Mouse (Mus musculus): ENCODE results near the gene Mknk1.

Mknk1 gene

DNA sequence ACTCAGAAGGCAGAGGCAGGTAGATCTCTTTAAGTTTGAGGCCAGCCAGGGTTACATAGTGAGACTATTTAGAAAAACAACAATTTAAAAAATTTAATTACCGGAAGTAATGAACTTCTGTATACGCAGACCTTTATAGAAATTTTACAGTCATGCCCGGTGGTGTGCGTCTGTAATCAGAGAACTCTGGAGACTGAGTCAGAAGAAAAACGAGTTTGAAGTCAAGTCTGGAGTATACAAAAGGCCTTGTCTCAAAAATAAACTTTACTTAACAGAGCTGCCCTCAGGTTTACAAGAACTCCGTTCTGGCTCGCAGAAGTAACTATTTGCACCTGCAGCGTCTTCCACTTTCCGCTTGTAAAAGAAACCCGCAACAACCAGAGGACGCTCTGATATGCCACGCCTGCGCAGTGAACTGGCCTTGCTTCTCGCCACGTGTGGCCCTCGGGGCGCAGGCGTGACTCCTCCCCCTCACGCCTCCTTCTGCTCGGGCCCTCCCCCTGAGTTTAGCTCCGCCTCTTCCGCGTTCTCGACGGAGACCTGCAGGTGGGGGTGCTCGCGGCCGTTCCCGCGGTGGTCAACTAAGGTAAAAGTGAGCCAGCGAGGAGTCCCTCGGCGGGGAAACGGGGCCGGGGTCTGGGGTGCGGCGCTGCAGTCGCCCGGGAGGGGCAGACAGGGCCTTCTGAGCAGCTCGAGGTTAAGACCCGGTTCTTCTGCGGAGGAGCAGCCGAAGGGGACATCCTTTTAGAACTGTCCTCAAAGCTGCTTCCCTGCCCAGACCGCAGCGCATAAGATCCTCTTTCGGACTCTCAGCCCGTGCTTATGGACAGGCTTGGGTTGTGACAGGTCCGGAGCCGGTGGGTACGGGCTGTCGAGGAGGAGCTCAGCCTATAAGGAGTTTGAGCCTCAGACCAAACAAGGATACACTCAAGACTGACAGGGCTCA, at the start of gene Mknk1:
Gene Mknk1 (plus strand): TSS at position 503 of the 946 bp plus-strand sequence.
- DNase-seq: peak; percentile 92 to 93

DNA sequence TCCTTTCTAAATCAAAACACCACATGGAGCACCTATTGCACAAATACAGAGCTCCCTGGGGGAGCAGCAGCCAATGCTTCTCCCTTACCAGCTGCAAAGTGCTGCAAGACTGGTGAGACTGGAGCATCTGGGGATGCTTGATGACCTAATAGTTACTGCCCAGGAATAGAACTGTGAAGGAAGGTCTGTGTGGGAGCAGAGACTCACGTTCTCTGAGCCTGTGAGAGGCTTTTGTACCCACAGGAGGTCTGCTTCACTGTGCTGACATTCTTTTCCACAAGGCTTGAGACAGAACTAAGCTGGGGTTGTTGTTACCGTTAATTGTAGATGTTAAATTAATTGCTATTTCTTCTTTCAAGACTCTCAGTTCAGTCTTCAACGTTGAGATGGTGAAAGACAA, 48.1 kb upstream of the Mknk1 start:
- no peak for DNase-seq

DNA sequence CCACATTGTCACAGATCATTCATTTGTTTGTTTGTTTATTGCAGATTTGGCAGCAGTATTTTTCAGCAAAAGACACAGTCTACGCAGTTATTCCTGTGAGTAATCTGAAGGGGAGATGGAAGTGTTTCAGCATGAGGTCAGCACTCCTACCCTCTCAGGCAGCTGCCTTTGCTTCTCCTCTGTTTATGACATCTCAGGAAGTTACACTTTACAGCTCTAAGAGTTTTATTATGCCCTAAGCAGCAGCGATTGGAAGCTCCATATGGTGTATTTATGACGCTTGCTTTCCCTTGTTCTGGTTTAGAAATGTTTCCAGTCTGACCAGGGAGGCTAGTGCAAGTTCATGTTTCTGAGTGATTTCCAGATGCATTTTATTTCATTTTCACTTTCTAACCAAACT, 43.6 kb upstream of the Mknk1 start:
- DNase-seq: no peak

DNA sequence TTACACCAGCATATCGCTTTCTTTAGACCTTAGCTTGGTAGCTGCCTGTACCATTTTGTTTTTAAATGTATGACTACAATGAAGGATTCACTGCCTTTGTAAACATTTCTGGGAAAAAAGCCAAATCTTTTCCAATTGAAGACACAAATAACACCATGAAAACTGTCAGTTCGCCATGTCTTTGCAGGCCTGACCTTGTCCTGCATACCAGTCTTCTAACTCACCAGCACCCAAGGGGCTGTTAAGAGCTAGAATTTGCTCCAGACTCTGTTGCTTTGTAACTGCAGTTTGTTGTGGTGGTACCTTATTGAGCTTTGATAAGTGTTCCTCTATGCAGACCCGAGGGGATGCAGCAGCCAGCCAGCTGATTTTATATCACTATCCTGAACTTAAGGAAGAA, 39.0 kb upstream of the Mknk1 start:
- no peak for DNase-seq

DNA sequence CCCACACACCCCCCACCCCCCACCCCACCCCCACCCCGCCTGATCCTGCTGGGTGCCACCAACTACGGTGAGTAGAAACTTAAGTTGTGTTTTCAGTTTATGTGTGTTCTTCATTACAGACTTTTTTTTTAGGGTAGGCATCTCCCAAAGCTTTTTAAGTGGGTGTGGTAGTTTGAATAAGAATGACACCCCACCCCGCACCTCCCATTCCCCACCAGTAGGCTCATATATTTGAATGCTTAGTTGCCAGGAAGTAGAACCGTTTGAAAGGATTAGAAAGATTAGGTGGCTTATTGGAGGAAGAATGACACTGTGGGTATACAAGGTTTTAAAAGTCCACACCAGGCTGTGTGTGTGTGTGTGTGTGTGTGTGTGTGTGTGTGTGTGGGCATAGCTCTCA, 26.7 kb upstream of the Mknk1 start:
- DNase-seq: no peak

- DNase-seq: no peak
Observed at GRCm38 (mm10) chr4:115815606-115816005, 23.4 kb upstream of the Mknk1 start.

DNA sequence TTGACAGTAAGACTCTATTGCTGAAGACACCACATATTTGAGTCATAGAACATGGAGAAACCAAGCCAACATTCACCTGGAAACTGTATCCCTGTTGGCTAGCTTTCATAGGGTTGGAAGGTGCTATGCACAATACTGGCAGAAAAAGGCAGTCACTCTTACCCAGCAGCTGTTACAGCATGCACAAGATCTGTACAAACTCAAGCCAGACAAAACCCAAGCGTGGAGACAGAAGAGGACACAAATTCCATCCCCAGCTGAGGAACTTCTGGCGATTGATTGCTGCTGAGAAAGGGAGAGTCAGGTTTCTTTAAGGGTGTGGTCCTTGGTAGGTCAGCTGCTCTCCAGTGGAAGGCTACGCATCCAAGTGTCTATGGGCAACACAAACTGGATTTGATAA, 18.8 kb upstream of the Mknk1 start:
- DNase-seq: no peak

- no peak for DNase-seq
Observed at GRCm38 (mm10) chr4:115820944-115821343, 18.1 kb upstream of the Mknk1 start.

GRCm38 (mm10) chr4:115821431-115821830, 17.6 kb upstream of the Mknk1 start:
- no peak for DNase-seq

DNA sequence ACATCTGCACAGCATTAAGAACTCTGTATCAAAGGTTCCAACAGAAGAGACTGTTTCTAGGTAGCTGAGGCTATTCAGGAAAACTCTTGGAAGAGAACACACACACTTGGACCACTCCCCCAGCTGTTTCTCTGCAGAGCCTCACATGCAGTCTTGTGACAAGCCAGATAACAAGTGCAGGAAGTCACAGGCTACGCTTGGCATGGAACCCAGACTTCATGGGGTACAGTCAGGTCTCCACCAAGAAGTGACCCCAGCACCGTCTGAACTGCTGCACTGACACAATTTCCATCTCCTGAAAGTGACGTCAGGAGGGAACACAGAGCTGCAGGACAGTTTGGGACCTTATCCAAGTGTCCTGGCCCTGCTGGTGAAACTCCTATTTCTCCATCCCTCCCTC, 17.1 kb upstream of the Mknk1 start:
- DNase-seq: no peak

- no peak for DNase-seq
Observed at GRCm38 (mm10) chr4:115824178-115824577, 14.8 kb upstream of the Mknk1 start.

- no peak for DNase-seq
Observed at GRCm38 (mm10) chr4:115825271-115825670, 13.7 kb upstream of the Mknk1 start.

DNA sequence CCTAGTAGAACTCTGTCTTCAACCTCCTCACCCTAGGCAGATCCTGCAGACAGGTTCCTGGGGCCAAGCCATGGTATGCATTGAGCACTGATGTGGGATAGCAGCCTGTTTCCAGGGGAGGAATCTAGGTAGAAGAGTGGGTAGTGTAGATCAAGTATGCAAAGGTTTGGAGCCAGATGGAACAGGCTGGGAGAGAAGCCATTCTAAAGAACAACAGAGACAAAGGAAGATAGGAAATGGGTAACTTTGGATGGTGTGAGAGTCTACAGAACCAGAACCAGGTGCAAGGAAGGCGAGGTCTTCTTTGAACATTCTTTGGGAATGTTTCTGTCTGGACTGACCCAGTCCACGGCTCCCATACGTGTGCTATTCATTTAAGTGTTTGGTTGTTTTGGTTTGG, 11.9 kb upstream of the Mknk1 start:
- DNase-seq: no peak

DNA sequence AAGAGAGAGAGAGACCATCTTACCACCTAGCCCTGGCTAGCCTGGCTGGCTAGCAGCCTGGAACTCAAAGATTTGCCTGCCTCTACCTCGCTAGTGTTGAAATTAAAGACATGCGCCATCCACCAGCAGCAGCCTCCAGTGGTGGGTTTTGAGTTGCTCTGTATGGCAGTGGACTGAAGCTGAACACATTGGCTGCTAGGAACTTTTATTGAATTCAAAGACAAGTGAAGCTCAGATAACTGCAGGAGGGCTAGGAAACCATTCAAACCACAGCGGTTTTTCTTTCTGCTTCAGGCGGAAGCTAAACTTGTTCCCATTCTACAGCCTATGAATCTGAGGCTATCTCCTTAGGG, 11.5 kb upstream of the Mknk1 start:
- DNase-seq: no peak

DNA sequence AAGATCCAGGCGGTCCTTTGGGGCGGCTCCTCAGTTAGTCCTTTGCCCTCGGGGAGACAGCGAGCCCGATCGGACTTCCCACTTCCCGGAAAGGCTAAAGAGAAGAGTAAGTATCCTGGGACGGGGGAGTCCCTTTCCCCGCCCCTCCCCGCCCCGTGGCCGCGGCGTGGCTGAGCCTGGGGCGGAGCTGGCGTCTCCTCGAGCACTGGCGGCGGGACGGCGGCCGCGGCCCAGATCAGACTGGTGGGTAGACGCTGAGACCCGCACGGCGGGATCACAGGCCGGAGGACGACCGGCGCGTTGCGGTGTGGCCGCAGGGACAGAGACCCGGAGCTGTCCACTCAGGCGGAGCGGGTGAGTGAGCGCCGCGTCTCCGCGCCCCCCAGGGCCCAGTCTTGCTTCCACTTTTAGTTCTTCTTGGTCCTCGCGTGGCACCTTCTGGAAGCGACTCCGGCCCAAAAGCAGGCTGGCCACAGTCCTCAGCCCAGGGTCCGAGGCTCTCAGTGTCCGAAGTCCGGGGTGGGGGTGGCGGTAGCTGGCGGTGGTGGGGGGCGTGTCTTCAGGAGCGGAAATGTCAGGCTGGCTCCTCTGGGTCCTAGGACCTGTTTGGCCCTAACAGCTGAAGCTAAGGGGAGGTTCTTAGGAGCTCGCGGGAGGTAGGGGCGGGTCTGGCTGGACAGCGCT, 11.0 kb upstream of the Mknk1 start, which contains the start of gene Mob3c:
Gene Mob3c (plus strand): TSS at position 205 of the 684 bp plus-strand sequence.
- DNase-seq: peak; percentile 86 to 89

DNA sequence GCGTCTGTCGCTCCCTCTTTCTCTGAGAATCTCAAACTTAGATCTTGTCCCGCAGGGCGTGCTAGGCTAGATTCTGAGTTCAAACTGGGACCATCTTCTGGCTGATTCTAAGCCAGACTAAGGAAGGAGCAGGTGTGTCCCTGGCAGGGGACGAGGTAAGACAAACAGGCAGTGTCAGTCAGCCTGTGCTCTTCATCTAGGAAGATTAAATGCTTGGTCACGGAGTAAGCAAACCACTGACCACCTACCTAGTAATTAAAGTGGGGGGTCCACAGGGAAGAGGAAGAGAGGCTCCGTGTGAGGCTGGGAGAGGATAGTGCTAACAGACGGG, 10.5 kb upstream of the Mknk1 start:
- DNase-seq: no peak

GRCm38 (mm10) chr4:115830491-115830890, 8.5 kb upstream of the Mknk1 start:
- DNase-seq: peak in 1 of 2 experiments; percentile 22

DNA sequence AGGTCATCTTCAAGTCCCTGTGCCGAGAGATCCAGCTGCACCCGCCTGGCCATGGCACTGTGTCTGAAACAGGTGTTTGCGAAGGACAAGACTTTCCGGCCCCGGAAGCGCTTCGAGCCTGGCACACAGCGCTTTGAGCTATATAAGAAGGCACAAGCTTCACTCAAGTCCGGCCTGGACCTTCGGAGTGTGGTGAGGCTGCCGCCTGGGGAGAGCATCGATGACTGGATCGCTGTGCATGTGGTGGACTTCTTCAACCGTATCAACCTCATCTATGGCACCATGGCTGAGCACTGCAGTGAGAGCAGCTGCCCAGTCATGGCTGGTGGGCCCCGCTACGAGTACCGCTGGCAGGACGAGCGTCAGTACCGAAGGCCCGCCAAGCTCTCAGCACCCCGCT, 7.8 kb upstream of the Mknk1 start:
- DNase-seq: no peak

DNA sequence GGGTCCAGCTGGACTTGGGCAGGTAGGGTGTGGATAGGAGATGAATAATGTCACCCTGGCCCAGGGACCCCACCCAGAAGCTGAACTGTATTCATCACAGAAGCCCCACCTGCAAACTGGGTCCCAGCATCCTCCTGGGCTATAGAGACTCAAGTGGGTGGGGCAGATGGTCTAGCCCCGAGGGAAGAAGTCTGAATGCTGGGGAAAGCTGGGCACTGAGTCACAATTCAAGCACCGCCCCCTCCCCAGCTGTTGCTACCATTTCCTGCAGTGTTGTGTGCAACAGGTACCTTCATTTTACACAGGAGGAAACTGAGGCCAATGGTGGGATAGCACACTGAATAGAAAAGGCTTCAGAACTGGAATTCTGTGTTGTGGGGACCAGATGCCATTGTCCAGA, 7.0 kb upstream of the Mknk1 start:
- no peak for DNase-seq

- DNase-seq: no peak
Observed at GRCm38 (mm10) chr4:115835576-115835975, 3.4 kb upstream of the Mknk1 start.

DNA sequence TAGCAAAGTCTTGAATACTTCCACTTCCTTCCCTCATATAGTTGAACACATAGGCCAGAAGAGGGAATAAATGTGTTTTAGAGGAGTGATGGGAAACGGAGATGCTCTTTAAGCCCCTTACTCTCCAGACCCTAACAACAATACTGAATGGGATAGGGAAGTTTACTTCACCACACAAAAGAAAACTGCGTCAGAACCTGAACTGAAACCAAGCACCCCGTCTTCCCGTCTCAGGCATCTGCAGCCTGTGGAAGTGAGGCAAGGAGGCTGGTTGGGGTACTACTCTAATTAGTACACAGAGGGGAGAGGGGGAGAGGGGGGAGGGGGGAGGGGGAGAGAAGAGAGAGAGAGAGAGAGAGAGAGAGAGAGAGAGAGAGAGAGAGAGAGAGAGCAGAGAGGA, 802 bp upstream of the Mknk1 start:
- DNase-seq: no peak

GRCm38 (mm10) chr4:115839956-115840355, 958 bp downstream of the Mknk1 start:
- peak; percentile 33 to 39 for DNase-seq

- no peak for DNase-seq
Observed at GRCm38 (mm10) chr4:115840842-115841241, 1.8 kb downstream of the Mknk1 start.

DNA sequence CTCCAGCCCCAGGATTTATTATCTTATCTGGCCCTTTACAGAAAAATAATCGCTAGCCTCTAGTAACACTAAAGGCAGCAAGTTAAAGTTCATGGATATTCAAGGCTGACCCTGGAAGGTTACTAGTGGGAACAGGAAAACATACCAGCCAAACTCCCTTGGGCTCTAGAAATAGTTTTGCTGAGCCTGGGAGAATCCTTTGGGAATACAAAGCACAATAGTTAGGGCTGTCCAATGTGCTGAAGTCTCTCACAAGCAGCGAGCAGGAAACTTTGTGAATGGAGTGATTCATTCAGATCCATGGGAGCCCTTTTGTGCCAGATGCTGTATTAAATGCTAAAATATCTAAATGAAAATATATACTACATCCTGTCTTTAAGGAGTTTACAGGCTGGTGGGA, 7.7 kb downstream of the Mknk1 start:
- DNase-seq: no peak
